Mouse (Mus musculus) naive thymus-derived CD4-positive, alpha-beta T cell, adult 2 months (primary cell): Measurements from ENCODE around the gene Actr2.
A peak's percentile ranks its signal among the peaks of the same experiment; 100 is the strongest.
"Not testable (repeated sequence)": the region's sequence is repeated elsewhere in the genome, so short reads cannot be mapped to it uniquely, and the experiment has no call there.

Source experiments
- DNase-seq: peaks from one replicate; pipeline ENCODE4 v3.0.0-alpha.2; 2011; ENCODE audit warnings: low read depth

Gene Actr2

GRCm38 (mm10) chr11:20116030-20116551 lies 3.4 kb upstream of the Actr2 start:
- no peak for DNase-seq

- peak; percentile 87 for DNase-seq
These were observed 540 bp downstream of the Actr2 start for GRCm38 (mm10) chr11:20112006-20112740.

GRCm38 (mm10) chr11:20108151-20108550 lies 4.6 kb downstream of the Actr2 start:
- peak; percentile 54 for DNase-seq

- peak; percentile 76 for DNase-seq
These were observed 5.0 kb downstream of the Actr2 start for GRCm38 (mm10) chr11:20107683-20108082.

GRCm38 (mm10) chr11:20106946-20107345 lies 5.8 kb downstream of the Actr2 start:
- DNase-seq, result no peak

GRCm38 (mm10) chr11:20103949-20104348 lies 8.8 kb downstream of the Actr2 start:
- no peak for DNase-seq

- DNase-seq, result no peak
These were observed 26.4 kb downstream of the Actr2 start for GRCm38 (mm10) chr11:20086306-20086705.

- DNase-seq, result no peak
These were observed 27.1 kb downstream of the Actr2 start for GRCm38 (mm10) chr11:20085635-20086034.

- DNase-seq, result no peak
These were observed 37.3 kb downstream of the Actr2 start for GRCm38 (mm10) chr11:20075415-20075814.

- no peak for DNase-seq
These were observed 39.9 kb downstream of the Actr2 start for GRCm38 (mm10) chr11:20072826-20073225.

GRCm38 (mm10) chr11:20072174-20072573 lies 40.5 kb downstream of the Actr2 start:
- DNase-seq, result peak; percentile 62

- DNase-seq, result no peak
These were observed 44.2 kb downstream of the Actr2 start for GRCm38 (mm10) chr11:20068346-20069004.

- peak; percentile 52 for DNase-seq
These were observed 45.2 kb downstream of the Actr2 start for GRCm38 (mm10) chr11:20067521-20067920.

GRCm38 (mm10) chr11:20066106-20066505 lies 46.6 kb downstream of the Actr2 start:
- DNase-seq, result no peak

- DNase-seq, result no peak
These were observed 47.8 kb downstream of the Actr2 start for GRCm38 (mm10) chr11:20064926-20065325.

GRCm38 (mm10) chr11:20064086-20064485 lies 48.6 kb downstream of the Actr2 start:
- DNase-seq, result not testable (repeated sequence)

- DNase-seq, result not testable (repeated sequence)
These were observed 49.9 kb downstream of the Actr2 start for GRCm38 (mm10) chr11:20062801-20063200.

- DNase-seq, result no peak
These were observed 53.0 kb downstream of the Actr2 start for GRCm38 (mm10) chr11:20059736-20060135.

- no peak for DNase-seq
These were observed 55.3 kb downstream of the Actr2 start for GRCm38 (mm10) chr11:20057429-20057828.

GRCm38 (mm10) chr11:20056168-20056567 lies 56.5 kb downstream of the Actr2 start:
- DNase-seq, result no peak

GRCm38 (mm10) chr11:20054617-20055016 lies 58.1 kb downstream of the Actr2 start:
- DNase-seq, result no peak

- no peak for DNase-seq
These were observed 58.8 kb downstream of the Actr2 start for GRCm38 (mm10) chr11:20053951-20054350.

GRCm38 (mm10) chr11:20052814-20053536 lies 59.7 kb downstream of the Actr2 start:
- DNase-seq, result no peak
